Comparison of ENCODE assay signal across 8 mouse cellular contexts in the genomic region with DNA sequence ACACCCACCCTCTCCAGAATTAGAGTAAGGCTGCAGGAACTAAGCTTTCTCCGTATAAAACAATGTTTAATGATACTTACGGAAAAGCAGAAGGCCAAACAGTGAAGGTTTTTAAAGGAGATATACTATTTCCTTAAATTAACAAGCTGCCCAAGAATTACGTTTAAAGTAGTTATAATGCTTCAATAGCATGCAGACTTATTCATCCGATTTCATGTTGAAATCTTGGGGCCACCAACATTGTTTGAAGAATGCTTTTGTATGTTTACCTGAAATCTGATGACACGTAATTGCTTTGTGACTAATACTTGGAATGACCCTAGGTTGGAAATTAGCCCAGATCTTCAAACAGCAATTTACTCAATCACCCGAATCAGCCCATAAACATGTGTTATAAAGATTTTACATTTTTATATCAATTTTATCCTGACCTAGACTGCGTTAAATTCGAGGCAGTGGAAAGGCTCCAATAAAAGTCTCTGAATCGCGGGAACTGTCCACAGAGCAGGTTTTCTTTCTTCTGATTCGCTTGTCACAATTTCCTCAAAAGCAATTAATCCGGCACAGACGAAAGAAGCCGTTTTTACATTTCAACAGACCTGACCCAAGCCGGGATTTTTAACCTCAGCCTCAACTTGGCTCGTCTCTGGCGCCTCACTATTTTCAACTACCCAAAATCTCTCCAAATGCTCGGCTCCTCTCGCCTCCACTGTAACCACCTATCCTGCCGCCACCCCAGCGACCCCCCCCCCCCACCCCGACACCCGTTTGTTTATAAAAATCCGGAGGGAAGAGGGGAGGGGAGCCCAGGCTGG. TPM values are rescaled to one million over a fixed set of nuclear protein-coding genes. Genes with fewer than 3 reads are reported as not detected.
A peak's percentile ranks its signal among the peaks of the same experiment; 100 is the strongest.
DNase-seq lines count a peak whose midpoint lies in the region; ATAC-seq and TF ChIP-seq lines count a peak whose summit lies in the region.
"Had no signal": no experiment of that assay in that cellular context is flagged by ENCODE, and none has a peak within 500 bp of the region (broad histone marks: within the 10 kb centered on the region; RNA-seq: fewer than 3 reads in every experiment).

No protein-coding gene starts in this region.

- H3K36me3 ChIP-seq in E14TG2a.4 (ENCODE audit: insufficient read depth, low read length) (no peaks in the 10 kb centered on the region), ES-E14 (ENCODE audit: control insufficient read depth, insufficient read depth, low read length, poor library complexity, severe bottlenecking) (no peaks in the 10 kb centered on the region)
- no peaks in the 10 kb centered on the region for H3K36me3 ChIP-seq in forebrain, postnatal 0 days (ENCODE audit: insufficient read depth)
- H3K36me3 ChIP-seq in liver, embryonic 12.5 days = no peaks in the 10 kb centered on the region

- no peaks in the 10 kb centered on the region for H3K9me3 ChIP-seq in E14TG2a.4 (ENCODE audit: low read length)
- H3K9me3 ChIP-seq in ES-E14 (ENCODE audit: control insufficient read depth, insufficient read depth, low read depth, low read length) = no peaks in the 10 kb centered on the region
- no peaks in the 10 kb centered on the region for H3K9me3 ChIP-seq in forebrain, postnatal 0 days (ENCODE audit: low read length)
- H3K9me3 ChIP-seq in liver, embryonic 12.5 days (replicated peaks) = no peaks in the 10 kb centered on the region

- DNase-seq in ES-E14 (ENCODE audit: low read depth, low spot score) = no peak
- peak; percentile 59 for DNase-seq in forebrain, postnatal 0 days
- no peak for DNase-seq in layer of hippocampus, postnatal 10 days (ENCODE audit: low spot score in 2 of 2)
- DNase-seq in layer of hippocampus, adult 18-20 months (ENCODE audit: low spot score in 2 of 2) = no peak
- DNase-seq in kidney, adult 8-10 months = no peak

- H3K4me1 ChIP-seq in E14TG2a.4 (replicated peaks; ENCODE audit: low read depth, low read length) (peaks cover 31% of the 10 kb centered on the region), ES-E14 (ENCODE audit: control insufficient read depth in 2 of 2, insufficient read depth in 2 of 2, low read length in 2 of 2, poor library complexity in 1 of 2) (0 out of 4 replicates have a peak, but pooled peaks cover 0 to 4% of the 10 kb centered on the region in 2 experiments)
- H3K4me1 ChIP-seq in forebrain, postnatal 0 days (ENCODE audit: insufficient read depth) = no peaks in the 10 kb centered on the region
- peaks cover 4% of the 10 kb centered on the region; the same call in 1 of the 2 replicates for H3K4me1 ChIP-seq in liver, embryonic 12.5 days

- no peak for ATAC-seq in forebrain, postnatal 0 days
- no peak for ATAC-seq in liver, embryonic 12.5 days

- WGBS in forebrain, postnatal 0 days = 1% methylated on average over 24 of the region's 24 CpGs
- 2% methylated on average over 24 of the region's 24 CpGs for WGBS in liver, embryonic 12.5 days (ENCODE audit: insufficient replicate concordance)

- no peak overlapping the region for H3K4me2 ChIP-seq in forebrain, postnatal 0 days (ENCODE audit: low read depth)
- peak overlapping the region; percentile 62 for H3K4me2 ChIP-seq in liver, embryonic 12.5 days

- peaks cover 84% of the 10 kb centered on the region for H3K27me3 ChIP-seq in E14TG2a.4 (ENCODE audit: insufficient read depth, low read length)
- H3K27me3 ChIP-seq in forebrain, postnatal 0 days (ENCODE audit: insufficient read depth, low read length) = peaks cover 93% of the 10 kb centered on the region
- peaks cover 96% of the 10 kb centered on the region for H3K27me3 ChIP-seq in liver, embryonic 12.5 days (replicated peaks)

- H3K27ac ChIP-seq in ES-E14 (ENCODE audit: insufficient read depth, low read depth, low read length, poor library complexity, severe bottlenecking) = no peak overlapping the region
- no peak overlapping the region for H3K27ac ChIP-seq in forebrain, postnatal 0 days (ENCODE audit: low read depth, low read length)
- no peak overlapping the region for H3K27ac ChIP-seq in liver, embryonic 12.5 days

- H3K4me3 ChIP-seq in E14TG2a.4 (replicated peaks; ENCODE audit: low read length) (peak overlapping the region; percentile 85), ES-E14 (ENCODE audit: insufficient read depth in 1 of 2, low read depth in 1 of 2, low read length in 2 of 2, poor library complexity in 1 of 2, severe bottlenecking in 1 of 2) (peak overlapping the region; percentile 74 to 86)
- H3K4me3 ChIP-seq in forebrain, postnatal 0 days (ENCODE audit: low read depth, low read length) = no peak overlapping the region
- peak overlapping the region; percentile 39 for H3K4me3 ChIP-seq in liver, embryonic 12.5 days

- no peak for TF ChIP-seq CTCF in E14TG2a.4 (conservative IDR thresholded peaks at IDR 0.05; ENCODE audit: low read length)
- TF ChIP-seq CTCF in forebrain, postnatal 0 days (IDR thresholded peaks at IDR 0.05; ENCODE audit: low read depth) = no peak

- H3K9ac ChIP-seq in ES-E14 (ENCODE audit: insufficient read depth, low read depth, low read length, poor library complexity, severe bottlenecking) = no peak overlapping the region
- H3K9ac ChIP-seq in forebrain, postnatal 0 days = no peak overlapping the region
- H3K9ac ChIP-seq in liver, embryonic 12.5 days = no peak overlapping the region

- in situ Hi-C loops in ES-E14 (cut with MboI; ENCODE audit: low sequenced_read_pairs in 2 of 2, unreplicated experiment in 2 of 2) = no loop called here

TF ChIP-seq in ES-E14, 5 proteins besides CTCF, POLR2A, EP300 and RAD21:
- TF ChIP-seq CHD2 (IDR thresholded peaks at IDR 0.05; ENCODE audit: low read depth, low read length) (no peak), HCFC1 (IDR thresholded peaks at IDR 0.05; ENCODE audit: borderline replicate concordance, insufficient read depth, low read length) (no peak), ZC3H11A (IDR thresholded peaks at IDR 0.05; ENCODE audit: borderline replicate concordance, low read depth, low read length) (no peak), MAFK (IDR thresholded peaks at IDR 0.05; ENCODE audit: insufficient read depth, low read depth, low read length) (no peak), ZNF384 (IDR thresholded peaks at IDR 0.05; ENCODE audit: low read depth, low read length) (no peak)

RNA-seq across cellular contexts. Expression of a gene that starts 4.0 kb away (rescaled TPM):
- 24.1 and 38.3 TPM in 2 replicates for total RNA-seq in ES-E14 (2012; rRNA removed)
- 4.3 and 9.4 TPM in 2 replicates for total RNA-seq in forebrain, postnatal 0 days (2014; rRNA removed)
- polyA plus RNA-seq in forebrain, postnatal 0 days (2015; fragmentation: Nextera tagmentation; extraction: Ambion mirVana) = 2.3 TPM in 2 replicates
- polyA plus RNA-seq in liver, embryonic 12.5 days (2016; fragmentation: Nextera tagmentation; extraction: Ambion mirVana) = 1.4 and 2.0 TPM in 2 replicates
- total RNA-seq in layer of hippocampus, postnatal 10 days (2021) = 1 to 10 TPM; 3.8 to 6.6 TPM
- total RNA-seq in layer of hippocampus, adult 18-20 months (2021) = 1 to 10 TPM; 4.0 to 5.9 TPM

RNA-seq across cellular contexts. Expression of a gene that starts 4.9 kb away (rescaled TPM):
- total RNA-seq in ES-E14 (2012; rRNA removed) = not detected in 2 replicates
- total RNA-seq in forebrain, postnatal 0 days (2014; rRNA removed) = 1.2 and 4.0 TPM in 2 replicates
- 0.06 and 0.77 TPM in 2 replicates for polyA plus RNA-seq in forebrain, postnatal 0 days (2015; fragmentation: Nextera tagmentation; extraction: Ambion mirVana)
- polyA plus RNA-seq in liver, embryonic 12.5 days (2016; fragmentation: Nextera tagmentation; extraction: Ambion mirVana) = not detected in 2 replicates
- total RNA-seq in layer of hippocampus, postnatal 10 days (2021) = not detected
- total RNA-seq in layer of hippocampus, adult 18-20 months (2021) = not detected
- total RNA-seq: left cerebral cortex, adult 18-20 months had no signal
